Mouse (Mus musculus) liver, embryonic 15.5 days (tissue): ENCODE measurements at regions not wholly inside any gene's neighbourhood (a gene's known extent, or its start where the extent isn't known, plus 50 kb on each side); places are given as distances from the start of the nearest gene placed in this dataset.

Experiments
- ATAC-seq: fragments of 200-750 bp; cut with Nextera tagmentation; 2 replicates; pipeline ENCODE4 v1.8.0; 2017; ENCODE audit warnings: moderate number of reproducible peaks, mild to moderate bottlenecking, moderate library complexity; ENCODE audit not compliant: insufficient read depth
- H3K27ac ChIP-seq: fragments of 300-500 bp; sonication (generic); replicated peaks from 2 replicates; pipeline ENCODE4 v1.5.1; 2015; ENCODE audit warnings: mild to moderate bottlenecking, inconsistent platforms
- H3K27me3 ChIP-seq: fragments of 300-500 bp; sonication (generic); 2 replicates; pipeline ENCODE4 v1.6.1; 2015; ENCODE audit warnings: mild to moderate bottlenecking, inconsistent platforms
- H3K36me3 ChIP-seq: fragments of 300-500 bp; sonication (generic); replicated peaks from 2 replicates; pipeline ENCODE4 v1.6.1; 2015; ENCODE audit warnings: moderate library complexity, mild to moderate bottlenecking, inconsistent platforms
- H3K4me1 ChIP-seq: fragments of 300-500 bp; sonication (generic); replicated peaks from 2 replicates; pipeline ENCODE4 v1.6.1; 2015; ENCODE audit warnings: inconsistent platforms
- H3K4me2 ChIP-seq: fragments of 300-500 bp; sonication (generic); 2 replicates; pipeline ENCODE4 v1.6.1; 2015; ENCODE audit warnings: moderate library complexity, mild to moderate bottlenecking, inconsistent platforms
- H3K4me3 ChIP-seq: fragments of 300-500 bp; sonication (generic); replicated peaks from 2 replicates; pipeline ENCODE4 v1.5.1; 2015; ENCODE audit warnings: mild to moderate bottlenecking, inconsistent platforms
- H3K9ac ChIP-seq: fragments of 300-500 bp; sonication (generic); 2 replicates; pipeline ENCODE4 v1.6.1; 2015; ENCODE audit warnings: moderate library complexity, mild to moderate bottlenecking, inconsistent platforms
- H3K9me3 ChIP-seq: fragments of 300-500 bp; sonication (generic); replicated peaks from 2 replicates; pipeline ENCODE4 v1.6.1; 2016; ENCODE audit warnings: inconsistent platforms
- WGBS: fragments of 180-500 bp; shearing (Covaris S2); methylation state at CpG from one replicate; pipeline ENCODE4 v1.1.7; 2015; ENCODE audit warnings: mixed read lengths; ENCODE audit not compliant: insufficient replicate concordance; 5-methylcytosine and 5-hydroxymethylcytosine counted together

GRCm38 (mm10) chr15:39998063-39998462, 136.1 kb upstream of the 9330182O14Rik start:
- Histone ChIP-seq H3K27me3 (no peaks in the 10 kb centered on the region), H3K4me2 (no peak overlapping the region), H3K36me3 (no peaks in the 10 kb centered on the region), H3K9me3 (no peaks in the 10 kb centered on the region), H3K4me3 (no peak overlapping the region), H3K4me1 (no peaks in the 10 kb centered on the region), H3K9ac (no peak overlapping the region), H3K27ac (no peak overlapping the region)
- no peak for ATAC-seq
- 53% methylated on average over 5 of the region's 5 CpGs for WGBS

DNA sequence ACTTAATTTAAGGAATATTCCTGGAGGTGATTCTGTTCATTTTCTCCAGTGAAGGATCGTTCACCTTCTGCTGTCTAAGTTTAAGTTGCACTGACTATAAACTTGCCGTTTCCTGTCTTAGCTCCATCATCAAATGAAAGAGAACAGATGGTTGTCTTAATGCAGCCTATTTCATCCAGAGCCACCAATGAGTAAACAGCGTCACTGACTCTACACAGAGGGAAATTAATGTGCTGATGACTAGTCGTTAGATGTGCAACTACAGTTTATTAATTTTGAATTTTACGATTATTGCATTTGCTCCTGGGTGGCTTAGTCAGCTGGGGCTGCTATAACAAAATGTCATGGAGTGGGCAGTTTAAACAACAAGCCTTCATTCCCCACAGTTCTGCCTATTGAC, 134.1 kb upstream of the 9330182O14Rik start:
- H3K27ac ChIP-seq: no peak overlapping the region
- H3K4me2 ChIP-seq: no peak overlapping the region
- no peak overlapping the region for H3K4me3 ChIP-seq
- WGBS: 57% methylated on average over 5 of the region's 5 CpGs
- no peaks in the 10 kb centered on the region for H3K4me1 ChIP-seq
- no peak for ATAC-seq
- H3K9ac ChIP-seq: no peak overlapping the region
- H3K36me3 ChIP-seq: no peaks in the 10 kb centered on the region
- H3K27me3 ChIP-seq: no peaks in the 10 kb centered on the region
- H3K9me3 ChIP-seq: no peaks in the 10 kb centered on the region

DNA sequence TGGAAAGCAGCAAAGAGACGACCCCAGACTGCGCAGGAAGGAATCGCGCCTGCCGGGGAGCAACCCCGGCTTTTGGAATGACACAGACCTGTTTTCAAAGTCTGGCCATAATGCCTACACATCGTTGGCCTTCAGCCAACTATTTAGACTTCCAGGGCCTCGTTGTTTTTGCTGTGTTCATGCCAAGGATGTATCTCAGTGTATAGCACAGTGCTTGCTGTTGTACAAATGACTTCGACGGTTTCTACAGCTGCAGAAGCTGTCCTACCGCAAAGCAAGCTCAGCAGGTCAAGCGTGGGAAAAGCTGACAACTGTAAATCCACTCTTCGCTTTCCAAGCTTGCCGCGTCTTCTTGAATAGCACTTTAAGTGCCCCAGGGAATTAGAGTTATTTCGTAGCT, 129.1 kb upstream of the 9330182O14Rik start:
- no peak for ATAC-seq
- H3K9me3 ChIP-seq: no peaks in the 10 kb centered on the region
- no peaks in the 10 kb centered on the region for H3K36me3 ChIP-seq
- no peaks in the 10 kb centered on the region for H3K4me1 ChIP-seq
- 78% methylated on average over 16 of the region's 16 CpGs for WGBS
- H3K9ac ChIP-seq: no peak overlapping the region
- no peak overlapping the region for H3K4me2 ChIP-seq
- H3K27ac ChIP-seq: no peak overlapping the region
- H3K4me3 ChIP-seq: no peak overlapping the region
- no peaks in the 10 kb centered on the region for H3K27me3 ChIP-seq

- Histone ChIP-seq H3K27me3 (no peaks in the 10 kb centered on the region), H3K27ac (no peak overlapping the region), H3K9ac (no peak overlapping the region), H3K9me3 (no peaks in the 10 kb centered on the region), H3K4me1 (no peaks in the 10 kb centered on the region), H3K4me3 (no peak overlapping the region), H3K36me3 (no peaks in the 10 kb centered on the region), H3K4me2 (no peak overlapping the region)
- ATAC-seq: no peak
- 27% methylated on average over 5 of the region's 5 CpGs for WGBS
These were observed 126.3 kb upstream of the 9330182O14Rik start for GRCm38 (mm10) chr15:40007844-40008243.

- no peak overlapping the region for H3K27ac ChIP-seq
- H3K4me1 ChIP-seq: no peaks in the 10 kb centered on the region
- H3K4me3 ChIP-seq: no peak overlapping the region
- H3K27me3 ChIP-seq: no peaks in the 10 kb centered on the region
- H3K36me3 ChIP-seq: no peaks in the 10 kb centered on the region
- 70% methylated on average over 3 of the region's 3 CpGs for WGBS
- H3K9me3 ChIP-seq: no peaks in the 10 kb centered on the region
- H3K4me2 ChIP-seq: no peak overlapping the region
- no peak overlapping the region for H3K9ac ChIP-seq
- ATAC-seq: no peak
These were observed 120.3 kb upstream of the 9330182O14Rik start for GRCm38 (mm10) chr15:40013833-40014232.

DNA sequence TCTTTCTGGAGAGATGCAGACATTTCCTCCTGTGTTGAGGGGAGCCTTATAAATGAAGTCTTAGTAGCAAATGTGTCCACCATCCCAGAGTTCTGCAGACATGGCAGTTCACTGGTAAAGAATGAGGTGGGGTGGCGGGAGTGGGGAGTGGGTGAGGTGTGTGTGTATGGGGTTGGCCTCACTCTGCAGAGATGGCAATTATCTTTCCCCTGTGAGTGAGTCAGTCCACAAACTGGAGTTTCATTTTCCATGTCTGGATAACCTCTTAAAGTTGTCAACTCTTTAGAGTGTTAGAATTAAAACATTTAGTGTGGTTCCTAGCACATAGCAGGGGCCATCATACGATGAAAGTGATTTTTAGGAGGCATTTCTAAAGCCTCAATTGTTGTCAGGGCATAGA, 117.1 kb upstream of the 9330182O14Rik start:
- Histone ChIP-seq H3K9me3 (no peaks in the 10 kb centered on the region), H3K4me2 (no peak overlapping the region), H3K4me3 (no peak overlapping the region), H3K27me3 (no peaks in the 10 kb centered on the region), H3K36me3 (no peaks in the 10 kb centered on the region), H3K9ac (no peak overlapping the region), H3K27ac (no peak overlapping the region), H3K4me1 (no peaks in the 10 kb centered on the region)
- no peak for ATAC-seq
- 54% methylated on average over 2 of the region's 2 CpGs for WGBS

- Histone ChIP-seq H3K27ac (no peak overlapping the region), H3K36me3 (no peaks in the 10 kb centered on the region), H3K9me3 (no peaks in the 10 kb centered on the region), H3K4me1 (no peaks in the 10 kb centered on the region), H3K4me3 (no peak overlapping the region), H3K9ac (no peak overlapping the region), H3K4me2 (no peak overlapping the region), H3K27me3 (no peaks in the 10 kb centered on the region)
- no peak for ATAC-seq
- WGBS: 44% methylated on average over 6 of the region's 6 CpGs
These were observed 116.6 kb upstream of the 9330182O14Rik start for GRCm38 (mm10) chr15:40017597-40017996.

GRCm38 (mm10) chr15:40018047-40018791, 115.9 kb upstream of the 9330182O14Rik start:
- Histone ChIP-seq H3K9ac (no peak overlapping the region), H3K4me1 (no peaks in the 10 kb centered on the region), H3K4me3 (no peak overlapping the region), H3K4me2 (0 out of 2 replicates have a peak overlapping the region, but pooled peaks have one; percentile 1), H3K9me3 (no peaks in the 10 kb centered on the region), H3K27ac (no peak overlapping the region), H3K36me3 (no peaks in the 10 kb centered on the region), H3K27me3 (no peaks in the 10 kb centered on the region)
- ATAC-seq: no peak
- 23% methylated on average over 12 of the region's 12 CpGs for WGBS

DNA sequence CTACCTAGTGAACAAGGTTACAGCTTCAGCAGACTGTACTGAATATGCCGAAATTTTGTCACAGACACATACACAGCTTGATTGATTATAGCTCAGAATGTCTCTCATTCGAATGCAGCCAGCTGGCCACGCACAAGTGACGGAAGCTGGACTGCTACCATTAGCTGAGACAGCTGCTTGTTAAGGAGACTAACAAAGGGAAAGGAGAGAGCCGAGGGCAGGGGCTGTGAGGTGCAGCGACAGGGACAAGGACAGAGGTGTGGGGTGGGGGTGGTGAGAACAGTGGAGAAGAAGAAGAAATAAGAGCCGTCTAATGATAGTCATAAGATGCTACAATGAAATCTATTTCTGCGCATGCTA, 115.4 kb upstream of the 9330182O14Rik start:
- no peak overlapping the region for H3K9ac ChIP-seq
- H3K4me2 ChIP-seq: no peak overlapping the region
- H3K4me3 ChIP-seq: no peak overlapping the region
- no peaks in the 10 kb centered on the region for H3K4me1 ChIP-seq
- ATAC-seq: no peak
- WGBS: 54% methylated on average over 8 of the region's 8 CpGs
- no peak overlapping the region for H3K27ac ChIP-seq
- H3K9me3 ChIP-seq: no peaks in the 10 kb centered on the region
- no peaks in the 10 kb centered on the region for H3K27me3 ChIP-seq
- H3K36me3 ChIP-seq: no peaks in the 10 kb centered on the region

GRCm38 (mm10) chr15:40019226-40019625, 114.9 kb upstream of the 9330182O14Rik start:
- Histone ChIP-seq H3K4me3 (no peak overlapping the region), H3K9me3 (no peaks in the 10 kb centered on the region), H3K36me3 (no peaks in the 10 kb centered on the region), H3K9ac (no peak overlapping the region), H3K4me1 (no peaks in the 10 kb centered on the region), H3K27ac (no peak overlapping the region), H3K4me2 (no peak overlapping the region), H3K27me3 (no peaks in the 10 kb centered on the region)
- ATAC-seq: no peak
- 72% methylated on average over 8 of the region's 8 CpGs for WGBS

DNA sequence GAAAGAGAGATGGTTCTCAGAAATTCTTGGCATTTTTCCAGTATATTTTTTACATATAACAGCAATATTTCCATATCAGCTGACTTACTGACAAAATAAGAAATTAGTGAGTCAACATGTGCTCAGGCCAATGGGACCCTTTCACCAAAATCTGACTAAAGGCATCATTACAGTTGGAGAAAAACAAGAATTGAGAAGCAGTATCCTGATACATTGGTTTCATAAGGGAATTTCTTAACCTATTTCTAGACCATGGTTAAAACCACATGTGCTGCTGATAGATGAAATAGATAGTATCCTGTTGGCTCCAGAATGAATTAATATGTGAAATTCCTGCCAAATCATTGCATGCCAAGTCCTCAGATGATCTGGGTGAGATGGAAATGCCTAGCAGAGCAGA, 114.1 kb upstream of the 9330182O14Rik start:
- Histone ChIP-seq H3K4me1 (no peaks in the 10 kb centered on the region), H3K9ac (no peak overlapping the region), H3K4me3 (no peak overlapping the region), H3K9me3 (no peaks in the 10 kb centered on the region), H3K36me3 (no peaks in the 10 kb centered on the region), H3K27ac (no peak overlapping the region), H3K27me3 (no peaks in the 10 kb centered on the region), H3K4me2 (no peak overlapping the region)
- no peak for ATAC-seq

- no peak overlapping the region for H3K4me3 ChIP-seq
- no peak for ATAC-seq
- H3K36me3 ChIP-seq: no peaks in the 10 kb centered on the region
- no peaks in the 10 kb centered on the region for H3K9me3 ChIP-seq
- H3K4me2 ChIP-seq: no peak overlapping the region
- no peak overlapping the region for H3K27ac ChIP-seq
- no peaks in the 10 kb centered on the region for H3K27me3 ChIP-seq
- 40% methylated on average over 3 of the region's 3 CpGs for WGBS
- H3K4me1 ChIP-seq: no peaks in the 10 kb centered on the region
- no peak overlapping the region for H3K9ac ChIP-seq
These were observed 113.5 kb upstream of the 9330182O14Rik start for GRCm38 (mm10) chr15:40020646-40021045.
